Mouse (Mus musculus) heart, postnatal 25 days (tissue): ENCODE results near the gene Amotl1. TPM values are rescaled to one million over a fixed set of nuclear protein-coding genes. Genes with fewer than 3 reads are reported as not detected.
"Not testable (repeated sequence)": the region's sequence is repeated elsewhere in the genome, so short reads cannot be mapped to it uniquely, and the experiment has no call there.

Experiments used
- DNase-seq: peaks from one replicate; pipeline ENCODE4 v3.0.0; 2022; ENCODE audit warnings: low spot score
- intact Hi-C: fragments of 180-260 bp; cut with DNase I; formaldehyde crosslinking; loops from one replicate; pipeline ENCODE4 v1.15.1; 2025
- total RNA-seq, 2 experiments: library from RNA; stranded (reverse); gene quantifications; 2 replicates each; pipeline ENCODE4 v1.2.3; 2021

The Amotl1 gene
- total RNA-seq, 2 experiments from 2014 or later = 57.9 to 59.9 TPM

- intact Hi-C loops = loop anchor here (5.0 kb wide), 1 partner anchor 35 kb away; no protein-coding TSS in a partner anchor
- DNase-seq = no peak
These were observed 32.3 kb downstream of the Amotl1 start for GRCm38 (mm10) chr9:14612588-14612987.

DNA sequence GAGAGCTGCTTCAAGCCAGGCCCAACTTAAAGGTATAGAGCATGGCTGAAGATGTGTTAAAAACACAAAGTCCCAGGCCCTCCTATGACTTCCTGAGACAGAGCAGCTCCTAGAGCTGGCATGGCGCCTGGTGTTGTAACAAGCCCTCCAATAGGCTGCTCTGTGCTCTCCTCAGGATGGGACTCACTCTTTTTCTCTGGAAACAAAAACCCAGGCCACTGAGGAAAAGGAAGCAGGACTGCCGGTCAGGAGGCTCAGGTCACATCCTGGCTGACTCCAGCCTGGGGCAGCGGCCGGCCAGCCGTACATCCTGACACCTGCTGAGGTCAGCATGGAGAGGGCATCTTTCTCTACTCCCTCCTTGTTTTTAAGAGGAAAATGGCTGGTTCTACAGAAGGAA is 36.3 kb downstream of the Amotl1 start:
- intact Hi-C loops = loop anchor here (5.0 kb wide), 1 partner anchor 34 kb away; no protein-coding TSS in a partner anchor
- peak; percentile 40 for DNase-seq

DNA sequence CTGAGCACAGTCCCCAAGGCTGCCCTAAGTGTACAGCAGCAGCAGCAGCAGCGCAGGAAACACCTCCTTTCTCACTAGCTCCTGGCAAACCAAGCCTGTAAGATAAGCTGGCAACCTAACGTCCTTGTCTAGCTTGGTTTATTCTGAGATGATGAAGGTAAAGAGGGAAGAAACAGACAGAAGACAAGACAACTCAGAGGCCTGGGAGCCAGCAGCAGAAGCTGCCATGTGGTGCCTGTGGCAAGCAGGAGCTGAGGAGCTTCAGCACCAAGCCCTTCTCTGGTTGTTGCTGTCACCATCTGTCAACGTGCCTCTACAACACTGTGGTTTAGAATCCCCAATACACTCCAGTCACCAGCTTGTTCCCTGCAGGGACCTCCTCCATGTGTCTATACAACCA is 37.4 kb downstream of the Amotl1 start:
- DNase-seq = no peak
- intact Hi-C loops = loop anchor here (5.0 kb wide), 1 partner anchor 35 kb away; no protein-coding TSS in a partner anchor

DNA sequence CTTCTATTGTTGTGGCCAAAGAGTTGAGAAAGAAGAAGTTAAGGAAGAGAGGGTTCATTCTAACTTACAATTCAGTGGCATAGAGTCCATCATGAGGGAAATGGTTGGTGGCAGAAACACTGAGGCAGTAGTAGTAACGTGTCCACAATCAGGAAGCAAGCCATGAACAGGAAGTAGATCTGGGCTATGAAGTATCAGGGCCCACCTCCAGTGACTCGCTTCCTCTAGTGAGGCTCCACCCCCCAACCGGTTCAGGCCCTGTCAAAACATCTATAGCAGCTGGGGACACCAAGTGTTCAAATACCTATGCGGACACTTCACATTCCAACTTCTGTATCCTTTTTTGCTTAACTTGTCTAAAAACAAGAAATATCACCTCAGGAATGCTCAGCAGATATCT is 38.9 kb downstream of the Amotl1 start:
- intact Hi-C loops = loop anchor here (5.0 kb wide), 1 partner anchor 36 kb away; no protein-coding TSS in a partner anchor
- DNase-seq = no peak

GRCm38 (mm10) chr9:14604363-14604762 is 40.5 kb downstream of the Amotl1 start:
- DNase-seq = no peak

GRCm38 (mm10) chr9:14603475-14603874 is 41.4 kb downstream of the Amotl1 start:
- DNase-seq = no peak
- intact Hi-C loops = no loop called here

More at GRCm38 (mm10) chr9:14604363-14604762, 40.5 kb downstream of the Amotl1 start:
- intact Hi-C loops = no loop called here

DNA sequence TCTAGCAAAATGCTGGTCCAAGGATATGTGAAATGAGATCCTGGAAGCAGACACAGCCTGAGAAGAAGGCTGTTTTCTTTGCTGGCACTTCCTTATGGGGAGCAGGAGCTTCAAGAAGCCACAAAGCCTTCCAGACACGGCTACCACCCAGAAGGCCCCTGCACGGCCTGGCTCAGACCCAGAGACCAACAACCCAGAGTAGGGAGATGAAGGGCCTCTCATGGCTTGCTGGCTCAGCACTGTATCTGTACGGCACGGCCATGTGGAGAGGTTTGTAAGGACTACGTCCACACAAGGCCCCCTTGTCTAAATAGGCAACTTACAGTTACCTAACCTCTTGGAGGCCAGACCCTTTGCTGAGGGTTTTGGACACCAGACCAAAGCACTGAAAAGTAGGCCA is 45.1 kb downstream of the Amotl1 start:
- intact Hi-C loops = no loop called here
- DNase-seq = no peak

DNA sequence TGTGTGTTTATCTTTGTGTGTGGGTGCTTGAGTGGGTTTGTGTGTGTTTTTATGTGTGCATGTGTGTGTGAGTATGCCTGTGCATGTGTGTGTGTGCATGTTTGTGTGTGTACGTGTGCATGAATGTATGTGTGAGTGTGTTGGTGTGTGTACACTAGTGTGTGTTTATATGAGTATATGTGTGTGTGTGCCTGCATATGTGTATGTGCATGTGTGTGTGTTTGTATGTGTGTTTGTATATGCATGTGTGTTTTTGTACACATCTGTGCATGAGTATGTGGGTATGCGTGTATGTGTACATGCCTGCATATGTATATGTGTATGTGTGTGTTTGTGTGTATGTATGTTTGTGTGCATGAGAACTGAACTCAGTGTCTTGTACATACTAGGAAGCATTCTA is 46.7 kb downstream of the Amotl1 start:
- no peak for DNase-seq
- intact Hi-C loops = no loop called here

DNA sequence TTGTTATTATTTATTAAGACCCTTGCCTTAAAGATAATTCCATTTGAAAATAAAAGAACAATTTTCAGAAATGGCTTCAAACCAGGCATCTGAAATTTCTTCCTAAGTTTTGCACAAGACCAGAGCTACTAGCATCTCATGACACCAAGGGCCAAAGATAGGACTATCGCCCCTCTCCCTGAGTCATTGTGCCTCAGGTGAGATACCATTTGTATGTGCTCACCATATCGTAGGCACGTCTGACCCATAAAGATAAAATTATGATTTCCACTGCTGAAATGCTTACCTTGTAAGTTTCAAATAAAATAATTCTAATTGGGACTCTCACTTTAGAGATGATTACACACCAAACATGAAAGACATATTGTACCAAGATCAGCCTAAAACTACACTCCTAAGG is 47.4 kb downstream of the Amotl1 start:
- no peak for DNase-seq
- intact Hi-C loops = no loop called here

GRCm38 (mm10) chr9:14596858-14597257 is 48.0 kb downstream of the Amotl1 start:
- DNase-seq = no peak
- intact Hi-C loops = no loop called here

DNA sequence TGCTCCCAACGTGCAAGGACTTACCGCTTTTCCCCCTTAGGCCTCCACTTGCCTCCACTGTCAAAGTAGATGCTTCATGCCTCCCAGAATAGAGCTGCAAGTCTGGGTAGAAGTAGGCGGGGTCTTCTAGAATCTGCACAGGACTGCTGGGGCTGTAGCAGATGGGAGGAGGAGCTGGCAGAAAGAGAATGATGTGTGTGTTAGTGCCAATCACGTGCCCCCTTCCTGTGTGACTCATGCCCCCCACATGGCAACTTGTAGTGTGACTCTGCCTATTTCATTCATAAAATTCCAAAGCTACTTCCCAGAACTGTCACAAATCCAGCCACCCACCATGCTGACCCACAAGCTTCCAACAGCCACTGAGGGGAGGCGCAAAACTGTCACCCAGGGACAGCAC is 48.4 kb downstream of the Amotl1 start:
- intact Hi-C loops = no loop called here

DNA sequence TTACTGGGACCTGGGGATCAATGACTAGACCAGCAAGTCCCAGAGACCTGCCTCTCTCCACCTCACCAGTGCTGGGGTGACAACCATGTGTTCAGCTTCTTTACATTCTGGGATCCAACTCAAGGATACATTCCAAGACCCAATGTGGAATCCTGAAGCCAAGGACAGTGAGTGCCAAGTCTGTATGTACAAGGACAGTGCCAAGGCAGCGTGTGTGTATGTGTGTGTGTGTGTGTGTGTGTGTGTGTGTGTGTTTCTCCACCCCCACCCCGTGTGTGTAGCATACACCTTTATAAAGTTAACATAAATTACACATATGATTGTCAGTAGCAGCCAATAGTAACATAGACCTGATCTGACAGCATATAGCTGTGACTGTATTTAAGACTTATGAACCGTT is 49.0 kb downstream of the Amotl1 start:
- no peak for DNase-seq

More for the DNA sequence above, 48.4 kb downstream of the Amotl1 start:
- no peak for DNase-seq

DNA sequence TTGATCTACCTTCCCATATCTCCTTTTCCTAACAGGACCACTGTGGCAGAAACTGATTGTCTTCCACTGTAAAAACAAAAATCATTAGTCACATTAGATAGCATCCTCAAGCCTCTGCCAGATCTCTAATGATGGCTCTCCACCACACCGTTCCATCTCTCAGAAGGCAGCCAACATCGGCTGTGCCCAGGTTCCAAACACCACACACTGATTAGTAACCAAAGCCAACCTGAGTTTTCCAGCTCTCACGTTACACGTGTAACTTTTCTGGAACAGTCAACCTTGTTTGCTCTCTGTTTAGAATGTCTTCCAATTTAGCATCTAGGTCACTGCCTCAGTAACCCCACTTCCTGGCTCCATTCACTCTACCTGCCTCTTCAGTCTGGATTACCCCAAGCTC is 51.0 kb downstream of the Amotl1 start:
- intact Hi-C loops = no loop called here

More for the DNA sequence above, 49.0 kb downstream of the Amotl1 start:
- intact Hi-C loops = no loop called here

GRCm38 (mm10) chr9:14590666-14591065 is 54.2 kb downstream of the Amotl1 start:
- DNase-seq = no peak
- intact Hi-C loops = no loop called here

More for the DNA sequence above, 51.0 kb downstream of the Amotl1 start:
- no peak for DNase-seq

DNA sequence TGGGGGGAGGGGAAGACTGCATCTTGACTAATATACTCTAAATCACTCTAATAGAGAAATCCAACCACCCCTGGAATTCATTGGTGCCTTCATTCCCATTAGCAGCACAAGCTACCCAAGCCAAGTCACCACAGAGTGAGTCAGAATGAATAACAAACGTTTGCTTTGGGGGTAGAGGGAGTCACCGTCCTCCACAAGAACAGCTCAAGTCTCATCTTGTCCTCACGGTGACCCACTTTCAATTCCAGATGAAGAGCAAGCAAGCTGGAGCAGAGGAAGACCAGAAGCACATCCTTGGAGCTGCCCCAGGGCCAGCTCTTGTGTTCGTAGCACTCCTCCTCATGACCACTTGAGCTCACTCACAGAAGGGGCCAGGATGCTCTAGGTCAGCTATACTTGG is 56.2 kb downstream of the Amotl1 start:
- no peak for DNase-seq
- intact Hi-C loops = no loop called here

- no peak for DNase-seq
- intact Hi-C loops = no loop called here
These were observed 59.2 kb downstream of the Amotl1 start for GRCm38 (mm10) chr9:14585702-14586101.

DNA sequence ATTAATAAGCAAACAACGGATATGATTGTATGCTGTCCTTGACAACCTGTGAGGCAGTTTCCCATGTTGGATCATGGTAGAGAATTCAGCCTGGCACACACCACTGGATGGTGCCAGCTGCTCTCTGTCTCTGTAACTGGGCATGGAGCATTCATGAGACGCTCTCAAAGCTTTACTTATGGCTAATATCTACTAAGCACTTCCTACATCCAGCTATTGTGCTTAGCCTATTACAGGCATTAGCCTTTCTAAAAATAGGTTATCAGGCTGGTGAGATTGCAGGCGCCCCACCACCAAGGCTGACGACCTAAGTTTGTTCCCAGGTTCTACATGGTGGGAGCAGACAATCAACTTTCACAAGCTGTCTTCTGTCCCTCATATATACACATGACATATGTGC is 65.9 kb downstream of the Amotl1 start:
- intact Hi-C loops = loop anchor here (5.0 kb wide), 3 partner anchors 33 to 118 kb away; no protein-coding TSS in a partner anchor
- no peak for DNase-seq

DNA sequence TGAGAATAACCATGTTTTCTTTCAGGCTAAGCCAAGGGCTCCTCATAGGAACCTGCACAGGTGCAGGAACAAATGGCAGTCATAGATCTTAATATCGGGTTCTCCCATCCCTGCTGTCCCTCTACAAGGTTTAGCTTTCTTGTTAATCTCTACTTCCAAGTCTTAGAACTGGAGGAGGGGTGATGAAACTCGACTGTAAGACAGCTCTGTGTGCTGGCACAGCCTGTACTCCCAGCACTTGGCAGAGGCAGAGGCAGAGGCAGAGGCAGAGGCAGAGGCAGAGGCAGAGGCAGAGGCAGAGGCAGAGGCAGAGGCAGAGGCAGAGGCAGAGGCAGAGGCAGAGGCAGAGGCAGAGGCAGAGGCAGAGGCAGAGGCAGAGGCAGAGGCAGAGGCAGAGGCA is 68.5 kb downstream of the Amotl1 start:
- DNase-seq = not testable (repeated sequence)
- intact Hi-C loops = loop anchor here (5.0 kb wide), 3 partner anchors 36 to 121 kb away; no protein-coding TSS in a partner anchor

DNA sequence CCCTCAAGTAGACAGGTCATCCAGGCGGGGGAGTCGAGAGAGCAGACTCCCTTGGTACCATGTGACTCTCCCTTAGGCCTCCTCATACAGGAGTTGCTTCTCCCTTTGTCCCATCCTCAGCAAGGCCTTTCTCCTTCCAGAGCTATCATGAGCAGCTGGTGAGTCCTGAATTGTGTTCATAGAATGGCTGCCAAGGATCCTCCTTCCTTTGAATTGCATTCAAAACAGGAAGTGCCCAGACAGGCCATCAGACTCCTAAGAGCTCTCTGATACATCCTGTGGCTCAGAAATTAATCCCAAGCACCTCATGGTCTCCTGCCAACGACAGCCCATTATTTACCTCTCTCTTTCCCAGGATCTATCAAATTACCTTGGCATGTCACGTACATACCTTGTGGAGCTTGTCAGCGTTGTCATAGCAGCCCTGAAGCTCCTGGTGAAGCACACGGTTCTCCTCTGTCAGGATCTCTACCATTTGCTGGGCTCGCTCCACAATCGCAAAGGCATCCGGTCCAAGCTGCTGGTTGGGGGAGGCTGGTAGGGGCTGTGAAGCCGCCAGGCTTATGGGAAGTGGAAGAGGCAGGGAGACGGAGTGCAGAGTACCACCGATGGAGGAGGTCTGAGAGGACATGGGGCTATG is 70.0 kb downstream of the Amotl1 start:
- DNase-seq = no peak

DNA sequence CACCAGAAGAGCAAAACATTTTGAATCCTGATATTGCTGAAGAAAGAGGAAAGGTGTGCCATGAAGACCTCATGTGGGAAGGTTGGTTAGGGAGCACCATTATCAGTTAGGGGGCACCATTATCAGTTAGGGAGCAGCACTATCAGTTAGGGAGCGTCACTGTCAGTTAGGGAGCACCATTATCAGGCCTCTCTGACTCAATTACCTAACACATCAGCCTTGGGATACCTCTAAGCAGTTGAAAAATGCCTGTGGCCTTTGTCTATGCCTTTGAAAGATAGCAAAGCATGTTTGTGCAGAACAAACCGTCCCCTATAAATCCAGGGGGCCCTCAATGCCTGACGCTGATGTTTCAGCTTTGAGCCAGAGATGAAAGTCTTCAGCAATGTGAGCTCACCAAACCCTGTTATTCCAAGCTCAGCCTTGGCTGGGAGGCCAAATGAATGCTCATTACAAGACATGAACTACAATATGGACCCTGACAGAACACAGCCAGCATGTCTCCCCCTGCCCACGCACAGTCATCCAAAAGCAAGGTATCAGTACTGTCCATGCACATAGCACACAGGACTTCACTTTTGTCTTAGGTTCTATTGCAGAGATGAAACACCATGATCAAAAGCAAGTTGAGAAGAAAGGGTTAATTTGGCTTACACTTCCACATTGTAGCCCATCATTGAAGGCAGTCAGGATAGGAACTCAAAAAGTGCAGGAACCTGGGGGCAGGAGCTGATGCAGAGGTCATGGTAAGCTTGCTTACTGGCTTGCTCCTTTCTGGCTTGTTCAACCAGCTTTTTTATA is 75.5 kb downstream of the Amotl1 start:
- intact Hi-C loops = no loop called here
- DNase-seq = no peak

More for the DNA sequence above, 70.0 kb downstream of the Amotl1 start:
- intact Hi-C loops = loop anchor here (5.0 kb wide), 3 partner anchors 37 to 122 kb away; no protein-coding TSS in a partner anchor

- intact Hi-C loops = no loop called here
These were observed 76.4 kb downstream of the Amotl1 start for GRCm38 (mm10) chr9:14568487-14568886.

More at GRCm38 (mm10) chr9:14568487-14568886, 76.4 kb downstream of the Amotl1 start:
- DNase-seq = no peak
